Mouse (Mus musculus) liver, adult 2 months (tissue): Measurements from ENCODE around the gene Olig1.

Experiments used
- CTCF ChIP-seq: fragments of 200-500 bp; IDR thresholded peaks from 2 replicates; pipeline ENCODE4 v1.5.1; 2011; ENCODE audit warnings: low read depth, low read length, control low read depth
- POLR2A ChIP-seq: fragments of 200-500 bp; IDR thresholded peaks from 2 replicates; pipeline ENCODE4 v1.6.1; 2011; ENCODE audit warnings: low read length, control low read depth; ENCODE audit not compliant: insufficient read depth; ENCODE audit errors: extremely low read depth

- TF ChIP-seq CTCF, result no peak
- TF ChIP-seq POLR2A, result no peak
These were observed 3.6 kb upstream of the Olig1 start for GRCm38 (mm10) chr16:91265972-91266371.
